8 mouse cellular contexts compared by ENCODE assay signal in the genomic region with DNA sequence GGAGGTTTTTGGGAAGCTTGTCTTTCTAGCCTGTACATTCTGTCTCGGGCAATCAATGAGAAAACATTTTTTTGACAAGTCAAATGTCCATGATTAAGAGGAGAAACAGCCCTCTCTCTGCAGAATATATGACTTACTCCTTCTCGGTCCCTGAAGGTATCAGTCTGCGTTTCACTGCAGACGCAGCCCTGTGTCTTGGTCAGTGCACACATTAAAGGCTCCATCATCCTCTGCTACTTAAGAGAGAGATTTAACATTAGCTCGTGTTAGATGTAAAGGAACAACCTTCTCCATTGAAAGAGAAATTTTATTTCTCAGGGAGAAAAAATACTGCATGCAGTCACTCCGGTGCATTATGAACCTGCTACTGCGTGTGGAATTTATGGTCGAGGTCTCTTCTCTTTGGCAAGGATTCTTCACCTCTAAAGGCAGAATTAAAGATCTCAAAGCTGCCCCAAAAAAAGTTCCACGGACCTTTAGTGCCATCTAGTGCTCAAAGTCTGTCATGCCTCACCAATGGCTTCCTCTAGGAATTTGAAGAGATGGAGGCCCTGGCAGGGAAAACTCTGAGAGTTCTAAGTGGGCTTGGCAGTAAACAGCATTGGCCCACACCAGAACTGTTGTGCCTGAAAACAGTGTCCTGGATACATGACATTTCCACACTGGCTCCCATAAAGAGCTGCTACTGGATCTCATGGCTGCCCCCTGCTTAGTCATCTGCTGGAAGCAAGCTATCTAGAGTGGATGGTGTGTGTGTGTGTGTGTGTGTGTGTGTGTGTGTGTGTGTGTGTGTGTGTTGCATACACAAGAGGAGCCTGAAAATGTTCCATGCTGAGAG.
DNase-seq lines count a peak whose midpoint lies in the region; ATAC-seq and TF ChIP-seq lines count a peak whose summit lies in the region.

No protein-coding gene starts in this region.

- H3K27ac ChIP-seq in hindbrain, postnatal 0 days: no peak overlapping the region

- no peak overlapping the region for H3K4me3 ChIP-seq in hindbrain, postnatal 0 days (ENCODE audit: low read length)

- H3K9me3 ChIP-seq in hindbrain, postnatal 0 days (ENCODE audit: low read length): no peaks in the 10 kb centered on the region

- TF ChIP-seq CTCF in hindbrain, postnatal 0 days (IDR thresholded peaks at IDR 0.05; ENCODE audit: low read depth): peak; percentile 82

- no peaks in the 10 kb centered on the region for H3K27me3 ChIP-seq in hindbrain, postnatal 0 days (ENCODE audit: insufficient read depth, low read length)

- H3K4me1 ChIP-seq in hindbrain, postnatal 0 days (ENCODE audit: insufficient read depth, low read length): peaks cover 4% of the 10 kb centered on the region; the same call in 1 of the 2 replicates

- peak; percentile 32 for DNase-seq in T-cell, adult 2 months (ENCODE audit: low spot score)
- peak; percentile 62 for DNase-seq in cerebellum, adult 8-10 months
- peak; percentile 44 to 76 for DNase-seq in frontal cortex, postnatal 10 days (ENCODE audit: low spot score in 2 of 2)
- peak; percentile 94 for DNase-seq in hindbrain, postnatal 0 days (ENCODE audit: low spot score)
- DNase-seq in layer of hippocampus, postnatal 25 days (ENCODE audit: extremely low spot score in 1 of 2, low spot score in 1 of 2): peak; percentile 66 to 73
- peak; percentile 73 for DNase-seq in lung, postnatal 36 days
- DNase-seq in right cerebral cortex, adult 18-20 months: peak; percentile 71

- peak; percentile 80 for ATAC-seq in hindbrain, postnatal 0 days
- ATAC-seq in monocyte, adult 5-6 weeks (replicated peaks; ENCODE audit: insufficient number of reproducible peaks, low FRiP score, low TSS enrichment, poor library complexity, severe bottlenecking): no peak

- peak overlapping the region; percentile 35; the same call in 1 of the 2 replicates for H3K4me2 ChIP-seq in hindbrain, postnatal 0 days (ENCODE audit: low read depth, low read length)

- 22% methylated on average over 9 of the region's 9 CpGs for WGBS in hindbrain, postnatal 0 days

- peak overlapping the region; percentile 35; the same call in 1 of the 2 replicates for H3K9ac ChIP-seq in hindbrain, postnatal 0 days (replicated peaks; ENCODE audit: low read length)

- H3K36me3 ChIP-seq in hindbrain, postnatal 0 days (ENCODE audit: insufficient read depth, low read length): no peaks in the 10 kb centered on the region

Comparison
In these comparisons a context has a peak if more than half of its experiments do, and no peak if none do; other contexts are left out.
1. DNase-seq: peak in every context shown above with its lines; median percentile 94 in hindbrain, postnatal 0 days; 73 in lung, postnatal 36 days; 71 in right cerebral cortex, adult 18-20 months; 70 in layer of hippocampus, postnatal 25 days; 62 in cerebellum, adult 8-10 months; 60 in frontal cortex, postnatal 10 days; 32 in T-cell, adult 2 months.